Mouse (Mus musculus): ENCODE data around the gene Fgf18.

Gene Fgf18

GRCm38 (mm10) chr11:33151128-33151779 is 4.1 kb upstream of the Fgf18 start:
- DNase-seq (ENCODE audit: low read depth, low spot score): peak; percentile 16

- DNase-seq (ENCODE audit: low read depth, low spot score): peak; percentile 8
Measured at GRCm38 (mm10) chr11:33150364-33150763, 3.2 kb upstream of the Fgf18 start.

DNA sequence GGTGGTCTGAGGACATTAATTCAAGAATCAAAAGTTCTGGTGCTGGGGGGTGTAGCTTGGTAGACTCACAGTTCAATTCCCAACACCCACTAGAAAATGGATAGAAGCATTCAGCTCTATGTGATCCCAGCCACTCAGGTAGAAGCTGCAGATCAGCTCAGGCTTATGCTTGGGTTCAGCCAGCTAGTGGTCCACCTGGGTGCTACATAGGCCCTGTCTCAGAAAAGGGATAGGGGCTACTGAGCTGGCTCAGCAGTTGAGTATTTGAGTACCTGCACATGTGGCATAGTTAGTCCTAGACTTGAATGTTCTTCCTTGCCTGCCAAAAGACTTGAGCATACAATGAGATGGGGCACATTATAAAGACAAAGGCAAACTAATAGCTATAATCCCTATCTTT is 2.3 kb upstream of the Fgf18 start:
- no peak for DNase-seq (ENCODE audit: low read depth, low spot score)

- DNase-seq (ENCODE audit: low read depth, low spot score): no peak
Measured at GRCm38 (mm10) chr11:33149088-33149436, 1.9 kb upstream of the Fgf18 start.

GRCm38 (mm10) chr11:33148338-33149087 is 1.3 kb upstream of the Fgf18 start:
- DNase-seq (ENCODE audit: low read depth, low spot score): peak; percentile 88

DNA sequence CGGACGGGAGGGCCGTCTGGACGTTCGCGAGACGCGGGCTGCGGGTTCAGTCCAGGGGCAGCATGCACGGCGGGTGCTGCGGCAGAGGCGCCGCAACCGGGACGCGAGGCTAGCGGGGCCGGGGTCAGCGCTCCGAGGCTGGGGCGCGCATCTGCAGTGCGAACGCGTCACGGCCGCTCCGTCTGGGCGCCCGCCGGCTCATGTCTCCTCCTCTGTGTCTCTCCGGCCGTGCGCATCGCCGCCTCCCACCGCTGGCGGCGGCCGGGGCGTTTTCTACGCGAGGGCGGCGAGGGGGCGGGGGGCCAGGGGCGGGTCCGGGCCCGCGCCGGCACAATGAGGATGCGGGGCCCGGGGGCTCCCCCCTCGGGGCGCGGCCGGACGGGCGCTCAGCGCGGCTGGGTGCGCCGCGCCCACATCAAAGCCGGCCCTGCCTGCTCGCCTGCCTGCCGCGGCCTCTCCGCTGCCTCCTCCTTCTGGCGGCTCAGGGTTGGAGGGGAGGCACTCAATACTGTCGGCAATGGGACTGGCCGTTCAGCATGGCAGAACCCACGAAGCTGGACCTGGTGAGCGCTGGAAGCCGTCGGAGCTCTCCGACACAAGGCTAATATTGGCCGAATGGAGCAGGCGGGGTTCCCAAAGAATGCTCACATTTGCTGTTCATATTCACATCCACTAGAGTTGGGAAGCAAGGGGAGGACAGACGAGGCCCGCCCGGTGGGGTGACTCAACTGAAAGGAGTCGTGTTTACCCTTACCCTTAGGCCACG is 555 bp upstream of the Fgf18 start:
- no peak for DNase-seq (ENCODE audit: low read depth, low spot score)

- DNase-seq (ENCODE audit: low read depth, low spot score): no peak
Measured at GRCm38 (mm10) chr11:33146651-33147131, 509 bp downstream of the Fgf18 start.

GRCm38 (mm10) chr11:33146143-33146497 is 1.1 kb downstream of the Fgf18 start:
- peak; percentile 91 for DNase-seq (ENCODE audit: low read depth, low spot score)

DNA sequence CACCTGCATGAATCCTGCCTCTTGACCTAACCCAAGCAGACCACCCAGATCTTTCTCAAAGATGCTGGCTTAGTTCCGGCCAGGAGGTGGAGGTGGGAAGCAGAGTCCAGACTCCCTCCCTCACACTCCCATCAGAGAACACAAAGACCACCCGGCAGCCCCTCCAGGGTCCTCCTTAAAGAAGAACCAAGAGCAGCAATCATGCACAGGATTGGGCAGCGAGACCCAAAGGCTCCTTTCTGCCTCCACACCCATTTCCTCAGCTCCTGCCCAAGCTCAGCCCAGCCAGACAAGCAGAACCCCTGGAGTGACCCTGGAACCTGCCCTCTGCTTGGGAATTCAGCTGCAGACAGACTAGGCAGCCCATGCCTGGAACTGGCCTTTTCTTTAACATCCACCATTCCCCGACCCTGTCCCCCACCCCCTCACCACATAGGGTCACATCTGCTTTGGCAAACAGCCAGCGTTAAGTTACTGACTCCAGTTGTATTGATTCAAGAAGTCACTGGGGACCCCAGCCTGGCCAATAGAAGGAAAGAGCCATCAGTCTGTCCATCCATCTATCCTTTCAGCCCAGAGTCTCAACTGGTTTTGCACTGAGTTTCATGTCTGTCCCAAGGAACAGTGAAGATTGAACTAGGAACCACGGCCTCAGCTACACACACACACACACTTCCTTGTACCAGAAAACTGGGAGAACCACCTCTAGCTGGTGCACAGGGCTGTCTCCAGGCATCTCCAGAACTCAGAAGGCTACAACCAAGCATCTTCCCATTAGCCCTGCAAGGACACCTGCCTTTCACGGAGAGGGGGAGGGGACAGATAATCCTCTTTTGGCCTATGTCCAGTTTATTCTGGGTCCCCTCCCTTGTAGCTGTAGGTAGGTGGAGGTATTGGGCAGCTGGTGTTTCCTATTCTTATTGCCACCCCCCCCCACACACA is 1.7 kb downstream of the Fgf18 start:
- DNase-seq (ENCODE audit: low read depth, low spot score): no peak

DNA sequence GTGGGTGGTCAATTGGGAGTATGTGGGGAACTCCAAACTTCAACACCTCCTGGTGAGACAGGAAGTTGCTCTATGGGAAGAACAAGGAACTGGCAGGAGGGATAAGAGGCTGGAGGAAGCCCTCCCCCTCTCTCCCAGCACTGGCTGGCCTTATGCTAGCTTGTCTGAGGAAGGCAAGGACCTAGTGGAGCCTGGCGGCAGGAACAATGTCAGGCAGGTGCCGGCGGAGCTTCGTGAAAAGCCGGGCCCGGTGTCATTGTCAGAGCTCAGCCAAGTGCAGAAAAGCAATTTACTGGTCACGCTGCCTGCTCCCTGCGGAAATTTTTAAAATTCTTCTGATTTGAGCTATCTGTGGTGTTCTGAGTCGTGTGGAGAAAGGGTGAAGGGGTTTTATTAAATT is 3.3 kb downstream of the Fgf18 start:
- no peak for DNase-seq (ENCODE audit: low read depth, low spot score)

DNA sequence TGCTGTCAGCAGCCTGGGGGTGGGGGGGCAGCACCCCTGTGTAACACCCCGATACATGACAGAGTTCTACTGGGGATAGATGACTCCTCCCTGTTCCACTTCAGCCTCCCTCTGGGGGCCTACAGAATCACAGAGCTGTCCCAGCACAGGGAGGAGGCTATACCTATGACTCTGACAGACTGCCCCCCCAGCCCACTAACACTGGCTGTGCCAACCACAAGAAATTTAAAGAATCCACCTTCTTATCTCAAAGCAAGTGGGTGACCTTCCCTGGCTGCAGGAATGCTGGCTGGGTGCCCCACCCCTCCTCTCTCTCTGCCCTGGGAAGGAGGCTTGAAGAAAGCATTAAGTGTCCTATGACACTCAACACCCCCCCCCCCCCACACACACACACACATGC is 4.4 kb downstream of the Fgf18 start:
- peak; percentile 53 for DNase-seq (ENCODE audit: low read depth, low spot score)

- DNase-seq (ENCODE audit: low read depth, low spot score): no peak
Measured at GRCm38 (mm10) chr11:33140111-33140460, 7.1 kb downstream of the Fgf18 start.

- no peak for DNase-seq (ENCODE audit: low read depth, low spot score)
Measured at GRCm38 (mm10) chr11:33139458-33140110, 7.6 kb downstream of the Fgf18 start.

- no peak for DNase-seq (ENCODE audit: low read depth, low spot score)
Measured at GRCm38 (mm10) chr11:33138686-33139085, 8.5 kb downstream of the Fgf18 start.

GRCm38 (mm10) chr11:33134391-33134986 is 12.7 kb downstream of the Fgf18 start:
- DNase-seq (ENCODE audit: low read depth, low spot score): no peak

- DNase-seq (ENCODE audit: low read depth, low spot score): no peak
Measured at GRCm38 (mm10) chr11:33132619-33133338, 14.4 kb downstream of the Fgf18 start.

DNA sequence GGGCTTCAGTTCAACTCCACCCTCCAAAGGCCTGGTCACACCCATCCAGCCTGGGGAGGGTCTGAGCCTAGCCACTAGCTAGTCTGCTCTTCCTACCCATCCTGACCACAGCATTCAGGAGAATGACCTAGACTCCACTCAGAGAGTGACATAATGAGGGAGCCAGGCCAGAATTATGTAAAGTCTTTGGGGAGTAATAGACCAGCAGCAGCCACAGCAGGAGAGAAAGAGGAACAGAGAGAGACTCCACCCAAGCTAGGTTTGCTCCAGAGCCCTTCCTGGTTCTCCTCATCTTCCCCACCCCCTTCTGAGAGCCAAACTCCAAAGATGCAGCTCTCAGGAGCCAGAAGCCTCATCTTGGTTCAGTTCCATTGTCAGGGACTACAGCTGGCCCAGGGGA is 20.1 kb downstream of the Fgf18 start:
- DNase-seq (ENCODE audit: low read depth, low spot score): peak; percentile 2

- peak; percentile 13 for DNase-seq (ENCODE audit: low read depth, low spot score)
Measured at GRCm38 (mm10) chr11:33122575-33123268, 24.5 kb downstream of the Fgf18 start.

DNA sequence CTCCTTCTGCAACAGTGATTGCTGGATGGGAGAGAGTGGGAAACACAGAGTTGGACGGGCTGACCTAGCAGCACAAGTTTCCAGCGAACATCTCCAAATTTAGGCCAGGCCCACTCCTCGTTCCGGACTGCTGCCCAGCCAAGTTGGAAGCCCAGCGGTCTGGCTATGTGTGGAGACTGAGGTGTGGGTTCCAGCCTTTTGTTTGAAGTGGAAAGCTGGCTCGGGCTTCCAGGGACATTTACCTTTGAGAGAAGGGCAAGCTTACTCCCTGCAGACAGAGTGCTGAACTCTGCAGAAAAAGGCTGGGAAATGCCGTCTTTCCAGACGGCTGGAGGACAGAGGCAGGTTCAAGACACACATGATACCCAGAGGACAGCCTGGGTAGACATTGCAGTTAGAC is 27.6 kb downstream of the Fgf18 start:
- no peak for DNase-seq (ENCODE audit: low read depth, low spot score)
